ENCODE assay signal across 9 mouse cellular contexts in genomic region chr5:149338016-149338696, GRCm38 (mm10).
DNase-seq lines count a peak whose midpoint lies in the region; ATAC-seq and TF ChIP-seq lines count a peak whose summit lies in the region.
"Had no signal": no experiment of that assay in that cellular context is flagged by ENCODE, and none has a peak within 500 bp of the region (broad histone marks: within the 10 kb centered on the region; RNA-seq: fewer than 3 reads in every experiment).

No protein-coding gene starts in this region.

- intact Hi-C loops in heart, postnatal 25 days (cut with DNase I): no loop called here

- H3K27ac ChIP-seq in heart, embryonic 16.5 days (ENCODE audit: low read length): peak overlapping the region; percentile 53; the same call in 1 of the 2 replicates
- H3K27ac ChIP-seq in forebrain, embryonic 10.5 days: peak overlapping the region; percentile 76
- H3K27ac ChIP-seq in layer of hippocampus, adult 2 months: peak overlapping the region; percentile 96
- H3K27ac ChIP-seq in midbrain, embryonic 16.5 days (ENCODE audit: low read length): no peak overlapping the region
- H3K27ac ChIP-seq: neural tube, embryonic 13.5 days had no signal

- ATAC-seq in heart, embryonic 16.5 days (replicated peaks; ENCODE audit: extremely low read depth, insufficient read depth, low FRiP score): peak; percentile 65; the same call in 1 of the 2 replicates
- 0 out of 2 replicates have a peak, but pooled peaks have one; percentile 16 for ATAC-seq in midbrain, embryonic 16.5 days

- 57% methylated on average over 15 of the region's 15 CpGs for WGBS in heart, embryonic 16.5 days
- WGBS in forebrain, embryonic 10.5 days: 58% methylated on average over 15 of the region's 15 CpGs
- WGBS in midbrain, embryonic 16.5 days: 56% methylated on average over 15 of the region's 15 CpGs

- no peaks in the 10 kb centered on the region for H3K9me3 ChIP-seq in heart, embryonic 16.5 days (replicated peaks; ENCODE audit: control insufficient read depth, low read length)
- H3K9me3 ChIP-seq in forebrain, embryonic 10.5 days: no peaks in the 10 kb centered on the region
- H3K9me3 ChIP-seq in midbrain, embryonic 16.5 days (replicated peaks; ENCODE audit: control insufficient read depth, low read length, poor library complexity, severe bottlenecking): no peaks in the 10 kb centered on the region
- H3K9me3 ChIP-seq: neural tube, embryonic 13.5 days had no signal

- 0 out of 2 replicates have a peak overlapping the region, but pooled peaks have one; percentile 13 for H3K4me2 ChIP-seq in heart, embryonic 16.5 days (ENCODE audit: low read depth, low read length)
- no peak overlapping the region for H3K4me2 ChIP-seq in midbrain, embryonic 16.5 days (ENCODE audit: low read length)
- H3K4me2 ChIP-seq: neural tube, embryonic 13.5 days had no signal

- no peak for DNase-seq in heart, postnatal 25 days (ENCODE audit: low spot score)
- DNase-seq in forebrain, embryonic 10.5 days (ENCODE audit: extremely low spot score, low spot score): peak; percentile 23
- peak; percentile 78 to 79 for DNase-seq in layer of hippocampus, adult 2 months (ENCODE audit: low spot score in 2 of 2)
- DNase-seq in ovary, postnatal 14 days (ENCODE audit: low spot score): no peak
- DNase-seq in spleen, postnatal 14 days (ENCODE audit: low spot score in 2 of 2): no peak
- DNase-seq: thymus, postnatal 25 days had no signal

- no peaks in the 10 kb centered on the region for H3K36me3 ChIP-seq in heart, embryonic 16.5 days (ENCODE audit: control insufficient read depth, insufficient read depth)
- no peaks in the 10 kb centered on the region for H3K36me3 ChIP-seq in forebrain, embryonic 10.5 days (replicated peaks)
- no peaks in the 10 kb centered on the region for H3K36me3 ChIP-seq in midbrain, embryonic 16.5 days (ENCODE audit: control insufficient read depth, insufficient read depth, low read length)
- H3K36me3 ChIP-seq: neural tube, embryonic 13.5 days had no signal

- no peak for TF ChIP-seq CTCF in layer of hippocampus, adult 2 months (conservative IDR thresholded peaks at IDR 0.05)

- no peak overlapping the region; the same call in 1 of the 2 replicates for H3K9ac ChIP-seq in heart, embryonic 16.5 days (ENCODE audit: low read length)
- H3K9ac ChIP-seq in midbrain, embryonic 16.5 days (ENCODE audit: low read depth, low read length): no peak overlapping the region
- H3K9ac ChIP-seq: neural tube, embryonic 13.5 days had no signal

- H3K27me3 ChIP-seq in heart, embryonic 16.5 days (ENCODE audit: control insufficient read depth, insufficient read depth, low read length): peaks cover 4% of the 10 kb centered on the region; the same call in 1 of the 2 replicates
- H3K27me3 ChIP-seq in forebrain, embryonic 10.5 days (ENCODE audit: poor library complexity, severe bottlenecking): 0 out of 2 replicates have a peak, but pooled peaks cover 11% of the 10 kb centered on the region
- no peaks in the 10 kb centered on the region for H3K27me3 ChIP-seq in midbrain, embryonic 16.5 days (ENCODE audit: control insufficient read depth, insufficient read depth, low read depth, low read length)
- H3K27me3 ChIP-seq: neural tube, embryonic 13.5 days had no signal

- peaks cover 10% of the 10 kb centered on the region for H3K4me1 ChIP-seq in heart, embryonic 16.5 days (ENCODE audit: control insufficient read depth, insufficient read depth, low read length)
- H3K4me1 ChIP-seq in forebrain, embryonic 10.5 days: peaks cover 42% of the 10 kb centered on the region
- peaks cover 5% of the 10 kb centered on the region; the same call in 1 of the 2 replicates for H3K4me1 ChIP-seq in midbrain, embryonic 16.5 days (ENCODE audit: control insufficient read depth, insufficient read depth, low read length)

- H3K4me3 ChIP-seq in heart, embryonic 16.5 days (ENCODE audit: low read length): no peak overlapping the region
- no peak overlapping the region for H3K4me3 ChIP-seq in forebrain, embryonic 10.5 days
- H3K4me3 ChIP-seq in layer of hippocampus, adult 2 months: peak overlapping the region; percentile 47
- no peak overlapping the region for H3K4me3 ChIP-seq in midbrain, embryonic 16.5 days (ENCODE audit: low read depth, low read length)
- H3K4me3 ChIP-seq: neural tube, embryonic 13.5 days had no signal

Comparison
In these comparisons a context has a peak if more than half of its experiments do, and no peak if none do; other contexts are left out.
1. DNase-seq: peak in forebrain, embryonic 10.5 days (single experiment) and layer of hippocampus, adult 2 months (2 of 2); none in heart, postnatal 25 days (single experiment), ovary, postnatal 14 days (single experiment) and spleen, postnatal 14 days (0 of 2).